Mouse (Mus musculus): ENCODE data around the gene Fgfr2.

- TF ChIP-seq POLR2A (IDR thresholded peaks at IDR 0.05; ENCODE audit: low read depth, low read length), result no peak
- TF ChIP-seq CTCF (conservative IDR thresholded peaks at IDR 0.05; ENCODE audit: insufficient read depth, insufficient read length, low read depth, low read length), result no peak
Measured at GRCm38 (mm10) chr7:130799418-130799817, 2323.7 kb downstream of the Fgfr2 start.

All from kidney, adult 2 months (tissue).